Mouse (Mus musculus) liver, embryonic 13.5 days (tissue): ENCODE measurements around the gene Csf3r. TPM values are rescaled to one million over a fixed set of nuclear protein-coding genes. Genes with fewer than 3 reads are reported as not detected.
"Not testable (repeated sequence)": the region's sequence is repeated elsewhere in the genome, so short reads cannot be mapped to it uniquely, and the experiment has no call there.

Experiments
- ATAC-seq: fragments of 200-750 bp; cut with Nextera tagmentation; 2 replicates; pipeline ENCODE4 v1.8.0; 2017; ENCODE audit warnings: low read depth, mild to moderate bottlenecking, moderate number of reproducible peaks, moderate library complexity
- DNase-seq: peaks from one replicate; pipeline ENCODE4 v3.0.0; 2022
- H3K27ac ChIP-seq: fragments of 300-500 bp; sonication (generic); 2 replicates; pipeline ENCODE4 v1.5.1; 2015; ENCODE audit warnings: moderate library complexity, mild to moderate bottlenecking, inconsistent platforms
- H3K27me3 ChIP-seq: fragments of 300-500 bp; sonication (generic); 2 replicates; pipeline ENCODE4 v1.6.1; 2015; ENCODE audit warnings: mild to moderate bottlenecking, inconsistent platforms
- H3K36me3 ChIP-seq: fragments of 300-500 bp; sonication (generic); 2 replicates; pipeline ENCODE4 v1.6.1; 2015; ENCODE audit warnings: mild to moderate bottlenecking, inconsistent platforms
- H3K4me1 ChIP-seq: fragments of 300-500 bp; sonication (generic); replicated peaks from 2 replicates; pipeline ENCODE4 v1.6.1; 2015; ENCODE audit warnings: inconsistent platforms
- H3K4me2 ChIP-seq: fragments of 300-500 bp; sonication (generic); 2 replicates; pipeline ENCODE4 v1.6.1; 2015; ENCODE audit warnings: inconsistent platforms, mild to moderate bottlenecking, moderate library complexity
- H3K4me3 ChIP-seq: fragments of 300-500 bp; sonication (generic); replicated peaks from 2 replicates; pipeline ENCODE4 v1.5.1; 2015; ENCODE audit warnings: mild to moderate bottlenecking, inconsistent platforms
- H3K9ac ChIP-seq: fragments of 300-500 bp; sonication (generic); 2 replicates; pipeline ENCODE4 v1.6.1; 2015; ENCODE audit warnings: mild to moderate bottlenecking, inconsistent platforms
- H3K9me3 ChIP-seq: fragments of 300-500 bp; sonication (generic); replicated peaks from 2 replicates; pipeline ENCODE4 v1.6.1; 2016; ENCODE audit warnings: inconsistent platforms
- WGBS: fragments of 180-500 bp; shearing (Covaris S2); methylation state at CpG from one replicate; pipeline ENCODE4 v1.1.7; 2015; ENCODE audit not compliant: insufficient replicate concordance; 5-methylcytosine and 5-hydroxymethylcytosine counted together
- polyA plus RNA-seq: library from polyadenylated mRNA; unstranded; fragments of >200 nt; fragmentation: Nextera tagmentation; extraction: Ambion mirVana; gene quantifications from 2 replicates; pipeline ENCODE4 v1.2.1, GENCODE M21; 2015

Gene Csf3r
- 2.0 and 2.4 TPM in 2 replicates for polyA plus RNA-seq

DNA sequence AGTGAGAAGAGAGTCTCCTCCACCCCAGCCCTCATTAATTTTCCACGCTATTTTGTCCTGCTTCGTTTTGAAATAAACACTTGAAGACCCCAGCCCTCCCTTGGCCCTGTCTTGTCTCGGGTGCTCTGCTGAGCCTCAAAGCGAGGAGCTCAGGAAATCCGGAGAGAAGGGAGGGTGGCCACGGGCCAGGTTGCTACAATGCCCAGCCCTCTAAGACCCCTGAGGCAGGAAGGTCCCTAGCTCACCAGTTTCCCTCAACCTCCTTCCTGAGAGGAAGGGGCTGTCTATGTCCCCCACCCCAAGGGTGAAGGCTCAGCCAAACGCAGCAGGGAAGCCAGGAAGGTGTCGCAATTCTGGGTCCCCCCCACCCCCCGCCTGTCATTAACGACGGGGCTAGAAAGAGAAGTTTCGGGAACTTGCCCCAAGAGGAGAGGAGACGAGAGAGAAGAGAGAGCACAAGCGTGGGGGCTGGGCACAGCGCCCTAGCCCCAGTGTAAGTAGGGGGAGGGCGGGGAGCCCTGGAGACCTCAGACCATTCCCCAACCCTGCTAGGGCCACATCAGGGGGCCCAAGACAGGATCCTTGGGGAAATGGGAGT is at the start of gene Csf3r:
Gene Csf3r, plus strand, starts transcription at position 248 of the 598 bp plus-strand sequence.
- Histone ChIP-seq H3K27ac (peak within 1 kb of the TSS; percentile 23; the same call in 1 of the 2 replicates), H3K4me3 (peak within 1 kb of the TSS; percentile 20; the same call in 1 of the 2 replicates)
- WGBS = 11% methylated on average over 16 of the region's 16 CpGs

DNA sequence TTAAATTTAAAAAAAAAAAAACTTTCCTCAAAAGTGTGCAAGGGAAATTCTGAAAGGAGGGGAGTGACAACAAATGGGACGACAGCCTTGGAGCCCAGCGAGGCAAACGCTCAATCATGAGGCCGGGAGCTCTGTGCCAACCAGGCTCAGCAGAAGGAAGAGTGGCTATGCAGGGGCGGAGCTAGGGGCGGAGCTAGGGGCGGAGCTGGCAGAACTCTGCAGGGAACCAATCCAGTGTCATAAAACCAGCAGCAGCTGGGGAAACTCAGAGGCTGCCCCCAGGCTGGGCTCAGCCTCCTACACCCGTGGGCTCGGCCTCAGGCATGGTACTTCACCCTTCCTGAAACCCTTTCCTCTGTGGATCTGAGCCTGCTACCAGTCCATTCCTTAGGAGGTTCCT is 46.6 kb upstream of the Csf3r start:
- Histone ChIP-seq H3K4me2 (no peak overlapping the region), H3K9ac (no peak overlapping the region), H3K9me3 (no peaks in the 10 kb centered on the region), H3K27me3 (no peaks in the 10 kb centered on the region; the same call in 1 of the 2 replicates), H3K27ac (no peak overlapping the region), H3K4me3 (no peak overlapping the region), H3K4me1 (no peaks in the 10 kb centered on the region), H3K36me3 (no peaks in the 10 kb centered on the region)
- ATAC-seq (no peak), DNase-seq (no peak)
- 47% methylated on average over 9 of the region's 9 CpGs for WGBS

More for the DNA sequence above, at the start of gene Csf3r:
- no peak for DNase-seq
- peak; percentile 14; the same call in 1 of the 2 replicates for ATAC-seq
- no peak within 1 kb of the TSS for H3K9ac ChIP-seq
- H3K27me3 ChIP-seq = peaks cover 15% of the 10 kb centered on the region
- H3K36me3 ChIP-seq = no peaks in the 10 kb centered on the region
- H3K4me1 ChIP-seq = peaks cover 20% of the 10 kb centered on the region
- no peaks in the 10 kb centered on the region for H3K9me3 ChIP-seq
- H3K4me2 ChIP-seq = peak within 1 kb of the TSS; percentile 35; the same call in 1 of the 2 replicates

DNA sequence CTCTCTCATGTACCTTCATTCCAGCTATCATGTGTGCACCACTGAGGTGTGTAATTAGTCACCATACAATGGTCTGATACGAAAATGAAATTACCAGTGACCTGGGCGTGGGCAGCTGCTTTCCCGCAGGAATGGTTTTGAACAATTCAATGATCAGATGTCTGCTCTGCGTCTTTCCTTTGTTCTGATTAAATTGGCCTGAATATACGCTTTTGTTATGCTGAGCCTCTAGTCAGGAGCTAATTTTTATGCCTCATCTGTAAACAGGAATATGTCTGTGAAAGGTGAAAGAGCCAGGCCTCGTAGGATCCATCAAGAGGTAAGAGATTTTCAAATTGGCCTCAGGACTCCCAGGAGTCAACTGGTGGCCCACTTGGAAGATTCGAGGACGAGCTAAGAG is 41.1 kb upstream of the Csf3r start:
- Histone ChIP-seq H3K9me3 (no peaks in the 10 kb centered on the region), H3K9ac (no peak overlapping the region), H3K4me2 (no peak overlapping the region), H3K4me1 (no peaks in the 10 kb centered on the region), H3K27me3 (no peaks in the 10 kb centered on the region), H3K4me3 (no peak overlapping the region), H3K36me3 (no peaks in the 10 kb centered on the region), H3K27ac (no peak overlapping the region)
- 63% methylated on average over 8 of the region's 8 CpGs for WGBS
- no peak for ATAC-seq
- no peak for DNase-seq

DNA sequence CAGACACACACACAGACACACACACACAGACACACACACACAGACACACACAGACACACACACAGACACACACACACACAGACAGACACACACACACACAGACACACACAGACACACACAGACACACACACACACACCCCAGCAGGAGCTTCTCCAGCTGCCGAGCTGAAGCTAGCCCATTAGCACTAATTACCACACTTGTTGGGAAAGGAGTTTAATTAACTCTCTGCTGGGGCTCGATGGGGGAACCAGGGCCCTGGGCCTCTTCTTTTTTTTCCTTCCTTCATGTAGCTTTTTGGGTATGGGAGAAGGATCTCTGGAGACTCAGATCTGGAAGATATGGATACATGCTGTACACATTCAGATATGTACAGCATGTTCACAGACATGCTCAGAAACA is 38.6 kb upstream of the Csf3r start:
- not testable (repeated sequence) for H3K9ac ChIP-seq, H3K27me3 ChIP-seq, H3K9me3 ChIP-seq, ATAC-seq, H3K36me3 ChIP-seq, DNase-seq, H3K4me3 ChIP-seq, H3K27ac ChIP-seq, H3K4me2 ChIP-seq, H3K4me1 ChIP-seq
- WGBS = 38% methylated on average over 2 of the region's 2 CpGs

DNA sequence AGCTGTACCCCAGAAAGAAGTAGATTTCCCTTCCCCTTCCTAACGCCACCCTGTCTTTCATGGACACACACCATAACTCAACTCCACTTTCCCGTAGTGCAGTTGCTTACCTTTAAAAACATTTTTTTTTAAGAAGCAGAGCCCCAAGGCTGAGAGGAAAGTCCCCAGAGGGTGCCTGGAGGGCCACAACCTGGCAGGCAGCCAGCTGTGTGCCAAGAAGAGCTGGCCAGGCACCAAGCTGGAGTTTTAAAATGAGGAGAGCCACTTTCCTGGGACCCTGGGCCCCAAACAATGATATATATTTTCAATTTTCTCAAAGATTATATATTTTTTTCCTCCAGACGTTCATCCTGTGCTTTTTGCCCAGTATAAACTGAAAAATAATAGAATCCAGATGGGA is 37.3 kb upstream of the Csf3r start:
- 41% methylated on average over 3 of the region's 3 CpGs for WGBS
- Histone ChIP-seq H3K4me2 (no peak overlapping the region), H3K4me3 (no peak overlapping the region), H3K4me1 (no peaks in the 10 kb centered on the region), H3K9me3 (no peaks in the 10 kb centered on the region), H3K36me3 (no peaks in the 10 kb centered on the region), H3K27ac (no peak overlapping the region), H3K27me3 (peaks cover 5% of the 10 kb centered on the region; the same call in 1 of the 2 replicates), H3K9ac (no peak overlapping the region)
- DNase-seq (no peak), ATAC-seq (no peak)

DNA sequence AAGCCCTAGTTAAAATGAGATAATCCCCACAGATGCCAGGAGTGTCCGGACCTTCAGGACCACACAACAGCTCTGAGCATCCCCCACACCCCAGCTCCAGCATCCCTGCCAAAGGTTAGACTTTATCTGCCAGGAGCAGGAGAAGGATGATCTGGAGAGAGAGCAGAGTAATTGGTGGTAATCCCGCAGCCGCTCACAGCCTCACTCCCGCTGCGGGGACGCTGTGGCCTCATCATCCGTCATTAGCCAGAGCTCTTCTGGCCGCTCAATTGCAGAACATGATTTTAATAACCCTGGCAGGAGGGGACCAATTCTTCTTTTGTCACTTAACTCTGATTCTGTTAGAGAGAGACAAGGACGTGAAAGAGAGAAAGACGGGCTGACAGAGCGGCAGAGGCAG is 35.3 kb upstream of the Csf3r start:
- Histone ChIP-seq H3K4me2 (no peak overlapping the region), H3K4me3 (no peak overlapping the region), H3K9me3 (no peaks in the 10 kb centered on the region), H3K27ac (no peak overlapping the region), H3K27me3 (peaks cover 5% of the 10 kb centered on the region; the same call in 1 of the 2 replicates), H3K4me1 (no peaks in the 10 kb centered on the region), H3K36me3 (no peaks in the 10 kb centered on the region), H3K9ac (no peak overlapping the region)
- no peak for DNase-seq
- ATAC-seq = no peak
- 61% methylated on average over 11 of the region's 11 CpGs for WGBS

DNA sequence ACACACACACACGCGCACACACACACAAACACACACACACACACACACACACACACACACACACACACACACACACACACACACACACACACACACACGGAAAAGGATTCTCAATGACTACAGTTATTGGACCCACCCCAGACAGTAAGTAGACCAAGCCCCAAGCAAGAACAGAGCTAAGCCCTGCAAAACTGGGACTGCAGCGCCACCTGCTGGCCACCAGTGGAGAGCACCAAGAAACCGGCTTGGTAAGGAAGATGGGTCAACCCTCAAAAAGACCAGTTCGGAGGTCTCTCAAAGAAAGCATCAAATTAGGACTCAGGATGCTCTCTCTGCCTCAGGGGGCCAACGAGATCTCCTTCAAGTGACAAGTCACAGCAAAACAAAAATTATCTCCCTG is 34.2 kb upstream of the Csf3r start:
- Histone ChIP-seq H3K9ac (no peak overlapping the region), H3K4me2 (no peak overlapping the region), H3K9me3 (no peaks in the 10 kb centered on the region), H3K4me1 (no peaks in the 10 kb centered on the region), H3K4me3 (no peak overlapping the region), H3K27ac (no peak overlapping the region), H3K36me3 (no peaks in the 10 kb centered on the region), H3K27me3 (peaks cover 5% of the 10 kb centered on the region; the same call in 1 of the 2 replicates)
- 14% methylated on average over 7 of the region's 7 CpGs for WGBS
- no peak for ATAC-seq
- peak; percentile 40 for DNase-seq

DNA sequence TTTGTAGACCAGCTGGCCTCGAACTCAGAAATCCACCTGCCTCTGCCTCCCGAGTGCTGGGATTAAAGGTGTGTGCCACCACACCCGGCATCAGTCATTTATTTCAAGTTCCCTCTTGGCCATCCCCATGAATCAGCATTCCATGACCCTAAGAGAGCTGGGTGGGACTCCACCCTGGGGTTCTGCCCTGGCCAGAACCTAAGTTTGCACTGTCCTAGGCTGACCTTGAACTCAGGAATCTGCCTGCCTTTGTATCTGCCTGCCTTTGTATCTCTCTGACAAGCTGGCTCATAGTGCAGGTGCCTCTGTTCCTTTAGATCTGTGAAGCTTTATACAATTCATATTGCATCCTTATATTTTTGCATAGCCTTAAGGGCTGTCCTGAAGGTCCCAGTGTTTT is 32.1 kb upstream of the Csf3r start:
- no peak overlapping the region for H3K9ac ChIP-seq
- H3K4me3 ChIP-seq = no peak overlapping the region
- ATAC-seq = no peak
- H3K27me3 ChIP-seq = peaks cover 5% of the 10 kb centered on the region; the same call in 1 of the 2 replicates
- WGBS = 44% methylated on average over 3 of the region's 3 CpGs
- H3K4me1 ChIP-seq = no peaks in the 10 kb centered on the region
- no peak for DNase-seq
- H3K36me3 ChIP-seq = no peaks in the 10 kb centered on the region
- no peak overlapping the region for H3K27ac ChIP-seq
- 0 out of 2 replicates have a peak, but pooled peaks cover under 1% of the 10 kb centered on the region for H3K9me3 ChIP-seq
- H3K4me2 ChIP-seq = no peak overlapping the region

DNA sequence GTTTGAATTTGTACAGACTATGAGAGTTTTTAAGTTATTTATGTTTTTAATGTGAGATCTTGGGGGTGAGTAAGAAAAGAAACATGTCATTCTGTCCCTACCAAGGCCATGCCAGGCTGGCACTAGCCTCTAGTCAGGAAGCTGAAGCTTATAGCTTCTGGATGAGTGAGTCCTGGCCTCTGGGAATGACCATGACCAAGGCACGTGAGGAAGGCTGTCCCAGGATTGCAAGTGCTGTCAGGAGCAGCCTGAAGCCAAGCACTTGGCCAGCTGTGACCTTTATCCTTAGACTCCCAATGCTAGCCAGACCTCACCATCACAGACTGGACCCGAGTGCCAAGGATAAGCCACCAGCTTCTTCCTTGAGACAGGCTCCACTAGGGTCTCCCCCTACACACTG is 31.4 kb upstream of the Csf3r start:
- Histone ChIP-seq H3K27ac (no peak overlapping the region), H3K4me3 (no peak overlapping the region), H3K9me3 (0 out of 2 replicates have a peak, but pooled peaks cover 2% of the 10 kb centered on the region), H3K27me3 (peaks cover 5% of the 10 kb centered on the region; the same call in 1 of the 2 replicates), H3K36me3 (no peaks in the 10 kb centered on the region), H3K9ac (no peak overlapping the region), H3K4me2 (no peak overlapping the region), H3K4me1 (no peaks in the 10 kb centered on the region)
- DNase-seq (no peak), ATAC-seq (no peak)
- 35% methylated on average over 2 of the region's 2 CpGs for WGBS

DNA sequence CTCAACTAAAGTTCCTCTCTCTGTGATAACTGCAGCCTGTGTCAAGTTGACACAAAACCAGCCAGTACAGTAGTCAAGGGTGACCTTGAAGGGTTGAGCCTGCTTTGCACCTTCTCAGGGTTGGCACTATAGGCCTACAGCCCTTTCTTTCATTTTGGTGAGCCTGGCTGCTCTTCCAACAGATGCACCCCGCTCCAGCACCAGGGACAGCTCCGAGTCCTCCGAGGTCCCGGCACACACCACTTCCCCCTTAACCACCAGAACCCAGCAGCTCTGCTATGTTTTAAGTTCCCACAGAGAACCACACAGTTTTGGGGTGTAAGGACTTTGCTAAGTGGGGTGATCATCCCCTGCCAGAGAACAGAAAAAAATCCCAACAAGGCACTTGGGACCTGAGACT is 27.8 kb upstream of the Csf3r start:
- DNase-seq (no peak), ATAC-seq (no peak)
- Histone ChIP-seq H3K9ac (no peak overlapping the region), H3K9me3 (peaks cover 2% of the 10 kb centered on the region; the same call in 1 of the 2 replicates), H3K27me3 (no peaks in the 10 kb centered on the region), H3K4me1 (no peaks in the 10 kb centered on the region), H3K4me3 (no peak overlapping the region), H3K4me2 (no peak overlapping the region), H3K36me3 (no peaks in the 10 kb centered on the region), H3K27ac (no peak overlapping the region)
- WGBS = 8% methylated on average over 4 of the region's 4 CpGs

DNA sequence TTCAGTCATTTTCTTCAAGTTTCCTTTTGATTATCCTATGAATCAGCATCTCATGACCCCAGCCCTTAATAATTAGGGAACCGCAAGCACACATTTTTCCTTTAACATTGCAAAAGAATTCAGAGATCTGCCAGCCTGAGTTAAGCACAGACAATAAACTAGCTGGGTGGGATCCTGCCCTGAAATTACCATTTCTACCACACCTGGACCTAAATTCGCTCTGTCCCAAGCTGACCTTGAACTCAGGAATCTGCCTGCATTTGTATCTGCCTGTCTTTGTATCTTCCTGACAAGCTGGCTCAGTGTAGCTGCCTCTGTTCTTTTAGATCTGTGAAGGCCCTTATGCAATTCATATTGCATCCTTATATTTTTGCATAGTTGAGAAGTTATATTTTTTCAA is 26.5 kb upstream of the Csf3r start:
- H3K4me2 ChIP-seq = no peak overlapping the region
- no peak for DNase-seq
- H3K27me3 ChIP-seq = no peaks in the 10 kb centered on the region
- H3K9me3 ChIP-seq = peaks cover 2% of the 10 kb centered on the region; the same call in 1 of the 2 replicates
- H3K36me3 ChIP-seq = no peaks in the 10 kb centered on the region
- WGBS = 66% methylated on average over 2 of the region's 2 CpGs
- ATAC-seq = no peak
- H3K4me1 ChIP-seq = no peaks in the 10 kb centered on the region
- H3K27ac ChIP-seq = no peak overlapping the region
- no peak overlapping the region for H3K4me3 ChIP-seq
- no peak overlapping the region for H3K9ac ChIP-seq
